Mouse (Mus musculus): ENCODE measurements around the gene Ndufb10.
A peak's percentile ranks its signal among the peaks of the same experiment; 100 is the strongest.

Gene Ndufb10

GRCm38 (mm10) chr17:24706982-24707800, 17.1 kb downstream of the Ndufb10 start, which contains the start of gene Tbl3:
Tbl3 (minus strand) TSS chr17:24707660.
- DNase-seq (ENCODE audit: low spot score) = peak; percentile 96

- no peak for DNase-seq (ENCODE audit: low spot score)
Observed at GRCm38 (mm10) chr17:24705821-24706220, 18.5 kb downstream of the Ndufb10 start.

GRCm38 (mm10) chr17:24701251-24701650, 23.0 kb downstream of the Ndufb10 start:
- DNase-seq (ENCODE audit: low spot score) = no peak

- DNase-seq (ENCODE audit: low spot score) = no peak
Observed at GRCm38 (mm10) chr17:24699473-24699872, 24.8 kb downstream of the Ndufb10 start.

GRCm38 (mm10) chr17:24698715-24699114, 25.6 kb downstream of the Ndufb10 start:
- DNase-seq (ENCODE audit: low spot score) = no peak

- peak; percentile 26 for DNase-seq (ENCODE audit: low spot score)
Observed at GRCm38 (mm10) chr17:24697985-24698384, 26.3 kb downstream of the Ndufb10 start.

GRCm38 (mm10) chr17:24696011-24696697, 28.1 kb downstream of the Ndufb10 start, which contains the start of the genes Gfer and Noxo1:
Gfer (minus strand) TSS chr17:24696156.
Noxo1 (plus strand) TSS chr17:24696234.
- peak; percentile 89 for DNase-seq (ENCODE audit: low spot score)

GRCm38 (mm10) chr17:24695326-24696010, 28.8 kb downstream of the Ndufb10 start:
- peak; percentile 27 for DNase-seq (ENCODE audit: low spot score)

- no peak for DNase-seq (ENCODE audit: low spot score)
Observed at GRCm38 (mm10) chr17:24692385-24692784, 31.9 kb downstream of the Ndufb10 start.

GRCm38 (mm10) chr17:24689251-24690081, 34.8 kb downstream of the Ndufb10 start, which contains the start of gene Syngr3:
Syngr3 (minus strand) TSS chr17:24689955.
- peak; percentile 35 for DNase-seq (ENCODE audit: low spot score)

GRCm38 (mm10) chr17:24687599-24687998, 36.7 kb downstream of the Ndufb10 start:
- no peak for DNase-seq (ENCODE audit: low spot score)

GRCm38 (mm10) chr17:24687146-24687595, 37.1 kb downstream of the Ndufb10 start:
- DNase-seq (ENCODE audit: low spot score) = peak; percentile 64

- peak; percentile 79 for DNase-seq (ENCODE audit: low spot score)
Observed at GRCm38 (mm10) chr17:24686514-24686913, 37.8 kb downstream of the Ndufb10 start.

- no peak for DNase-seq (ENCODE audit: low spot score)
Observed at GRCm38 (mm10) chr17:24677500-24678080, 46.7 kb downstream of the Ndufb10 start.

- no peak for DNase-seq (ENCODE audit: low spot score)
Observed at GRCm38 (mm10) chr17:24676877-24677276, 47.4 kb downstream of the Ndufb10 start.

- peak; percentile 84 for DNase-seq (ENCODE audit: low spot score)
Observed at GRCm38 (mm10) chr17:24676187-24676586, 48.1 kb downstream of the Ndufb10 start.

GRCm38 (mm10) chr17:24674277-24674676, 50.0 kb downstream of the Ndufb10 start:
- no peak for DNase-seq (ENCODE audit: low spot score)

- DNase-seq (ENCODE audit: low spot score) = peak; percentile 43
Observed at GRCm38 (mm10) chr17:24672141-24672540, 52.1 kb downstream of the Ndufb10 start.
